Mouse (Mus musculus): Measurements from ENCODE around the gene Card6.

- TF ChIP-seq POLR2A (IDR thresholded peaks at IDR 0.05; ENCODE audit: low read depth, low read length): no peak
- TF ChIP-seq CTCF (IDR thresholded peaks at IDR 0.05; ENCODE audit: extremely low read depth, insufficient read length, insufficient replicate concordance, low read depth, low read length): no peak
Measured at GRCm38 (mm10) chr15:5139366-5139765, 31.0 kb upstream of the Card6 start.
